Mouse (Mus musculus) regulatory T cell (primary cell): ENCODE measurements around the gene Cd96.

Source experiments
- in situ Hi-C: fragments of 300-600 bp; cut with MboI, MseI; formaldehyde crosslinking; loops from one replicate; pipeline ENCODE4 v1.15.1; 2025; ENCODE audit warnings: high pct_unique_total_duplicates

Cd96 gene

GRCm38 (mm10) chr16:45990901-45991676 is 129.0 kb downstream of the Cd96 start:
- in situ Hi-C loops = no loop called here

GRCm38 (mm10) chr16:45986236-45986635 is 133.8 kb downstream of the Cd96 start:
- in situ Hi-C loops = no loop called here
